Mouse (Mus musculus) ES-E14 (cell line): ENCODE data around the gene Lin7a.

Experiments used
- CHD2 ChIP-seq: IDR thresholded peaks from 2 replicates; pipeline ENCODE4 v1.6.1; 2014; ENCODE audit warnings: mild to moderate bottlenecking, low read depth, low read length, inconsistent platforms
- HCFC1 ChIP-seq: IDR thresholded peaks from 2 replicates; pipeline ENCODE4 v1.6.1; 2012; ENCODE audit warnings: low read length, inconsistent platforms, borderline replicate concordance; ENCODE audit not compliant: insufficient read depth
- MAFK ChIP-seq: IDR thresholded peaks from 2 replicates; pipeline ENCODE4 v1.6.1; 2014; ENCODE audit warnings: mild to moderate bottlenecking, low read depth, low read length, inconsistent platforms; ENCODE audit not compliant: insufficient read depth
- ZC3H11A ChIP-seq: IDR thresholded peaks from 2 replicates; pipeline ENCODE4 v1.6.1; 2012; ENCODE audit warnings: low read depth, mild to moderate bottlenecking, inconsistent platforms, low read length, borderline replicate concordance
- ZNF384 ChIP-seq: IDR thresholded peaks from 2 replicates; pipeline ENCODE4 v1.6.1; 2012; ENCODE audit warnings: low read depth, low read length, inconsistent platforms

DNA sequence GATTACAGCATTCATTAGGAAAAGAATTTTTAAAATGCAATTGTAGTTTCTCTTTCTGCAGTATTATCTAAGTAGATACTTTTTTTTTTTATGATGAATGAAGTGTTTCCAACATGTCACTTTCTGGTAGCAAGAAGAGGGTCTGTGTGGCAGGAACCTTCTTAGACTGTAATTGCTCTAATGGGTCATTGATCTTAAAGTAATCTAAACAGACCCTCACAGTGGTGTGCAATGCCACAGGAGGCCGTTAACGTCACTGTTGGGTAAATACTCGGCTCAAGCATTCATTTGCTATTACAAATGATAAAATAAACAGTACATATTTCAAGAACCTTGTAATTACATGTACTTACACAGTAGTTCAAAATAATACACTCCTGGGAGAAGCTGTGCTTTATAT, 72.7 kb downstream of the Lin7a start:
- TF ChIP-seq ZC3H11A (no peak), MAFK (no peak), ZNF384 (no peak), CHD2 (no peak), HCFC1 (no peak)
